Mouse (Mus musculus) forebrain, embryonic 16.5 days (tissue): ENCODE results near the gene Strbp. TPM values are rescaled to one million over a fixed set of nuclear protein-coding genes. Genes with fewer than 3 reads are reported as not detected.
A peak's percentile ranks its signal among the peaks of the same experiment; 100 is the strongest.

Experiments used
- ATAC-seq: fragments of 200-750 bp; cut with Nextera tagmentation; 2 replicates; pipeline ENCODE4 v1.8.0; 2017; ENCODE audit warnings: mild to moderate bottlenecking, moderate library complexity
- H3K27ac ChIP-seq: fragments of 300-500 bp; sonication (generic); 2 replicates; pipeline ENCODE4 v1.5.1; 2014; ENCODE audit warnings: low read length, control low read depth
- H3K27me3 ChIP-seq: fragments of 300-500 bp; sonication (generic); replicated peaks from 2 replicates; pipeline ENCODE4 v1.6.1; 2014; ENCODE audit warnings: low read length; ENCODE audit not compliant: control insufficient read depth, insufficient read depth
- H3K36me3 ChIP-seq: fragments of 300-500 bp; sonication (generic); 2 replicates; pipeline ENCODE4 v1.6.1; 2014; ENCODE audit not compliant: control insufficient read depth, insufficient read depth
- H3K4me1 ChIP-seq: fragments of 300-500 bp; sonication (generic); replicated peaks from 2 replicates; pipeline ENCODE4 v1.6.1; 2014; ENCODE audit warnings: low read length; ENCODE audit not compliant: control insufficient read depth, insufficient read depth
- H3K4me2 ChIP-seq: fragments of 300-500 bp; sonication (generic); 2 replicates; pipeline ENCODE4 v1.6.1; 2014; ENCODE audit warnings: mild to moderate bottlenecking, low read length, control low read depth
- H3K4me3 ChIP-seq: fragments of 300-500 bp; sonication (generic); replicated peaks from 2 replicates; pipeline ENCODE4 v1.5.1; 2014; ENCODE audit warnings: mild to moderate bottlenecking, low read length, control low read depth
- H3K9ac ChIP-seq: fragments of 300-500 bp; sonication (generic); replicated peaks from 2 replicates; pipeline ENCODE4 v1.6.1; 2014; ENCODE audit warnings: low read depth, low read length, control low read depth
- H3K9me3 ChIP-seq: fragments of 300-500 bp; sonication (generic); 2 replicates; pipeline ENCODE4 v1.6.1; 2016; ENCODE audit warnings: low read length; ENCODE audit not compliant: control insufficient read depth
- WGBS: fragments of 180-500 bp; shearing (Covaris S2); extraction: QIAGEN DNeasy Blood & Tissue Kit; methylation state at CpG from one replicate; pipeline ENCODE4 v1.1.7; 2014; 5-methylcytosine and 5-hydroxymethylcytosine counted together
- polyA plus RNA-seq: library from polyadenylated mRNA; unstranded; fragments of >200 nt; fragmentation: Nextera tagmentation; extraction: Ambion mirVana; gene quantifications from 2 replicates; pipeline ENCODE4 v1.2.1, GENCODE M21; 2015

Strbp gene
- polyA plus RNA-seq, 1 experiment from 2014 or later: 111 TPM

DNA sequence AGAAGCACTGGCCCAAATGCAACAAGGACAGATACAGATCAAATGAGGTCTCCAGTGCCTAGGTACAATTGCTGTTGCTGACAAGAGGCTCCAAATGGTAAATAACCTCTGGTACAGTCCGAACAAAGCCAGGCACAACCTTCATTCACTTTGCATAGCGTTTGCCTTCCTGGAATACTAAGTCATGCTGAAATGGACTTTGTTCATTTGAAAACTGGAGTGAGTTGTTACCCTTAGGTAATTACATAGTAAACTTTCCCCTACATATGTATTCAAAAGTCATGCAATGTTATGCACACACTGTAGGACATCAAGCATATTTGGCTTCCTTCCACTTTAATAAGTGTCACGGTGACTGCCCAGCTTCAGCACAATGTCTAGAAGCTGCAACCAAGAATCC, 5.2 kb upstream of the Strbp start:
- no peaks in the 10 kb centered on the region for H3K9me3 ChIP-seq
- H3K9ac ChIP-seq: no peak overlapping the region
- no peak overlapping the region for H3K4me3 ChIP-seq
- WGBS: 84% methylated on average over 3 of the region's 3 CpGs
- H3K4me1 ChIP-seq: peaks cover 6% of the 10 kb centered on the region
- no peak overlapping the region for H3K27ac ChIP-seq
- ATAC-seq: no peak
- H3K27me3 ChIP-seq: no peaks in the 10 kb centered on the region
- no peak overlapping the region for H3K4me2 ChIP-seq
- no peaks in the 10 kb centered on the region for H3K36me3 ChIP-seq

DNA sequence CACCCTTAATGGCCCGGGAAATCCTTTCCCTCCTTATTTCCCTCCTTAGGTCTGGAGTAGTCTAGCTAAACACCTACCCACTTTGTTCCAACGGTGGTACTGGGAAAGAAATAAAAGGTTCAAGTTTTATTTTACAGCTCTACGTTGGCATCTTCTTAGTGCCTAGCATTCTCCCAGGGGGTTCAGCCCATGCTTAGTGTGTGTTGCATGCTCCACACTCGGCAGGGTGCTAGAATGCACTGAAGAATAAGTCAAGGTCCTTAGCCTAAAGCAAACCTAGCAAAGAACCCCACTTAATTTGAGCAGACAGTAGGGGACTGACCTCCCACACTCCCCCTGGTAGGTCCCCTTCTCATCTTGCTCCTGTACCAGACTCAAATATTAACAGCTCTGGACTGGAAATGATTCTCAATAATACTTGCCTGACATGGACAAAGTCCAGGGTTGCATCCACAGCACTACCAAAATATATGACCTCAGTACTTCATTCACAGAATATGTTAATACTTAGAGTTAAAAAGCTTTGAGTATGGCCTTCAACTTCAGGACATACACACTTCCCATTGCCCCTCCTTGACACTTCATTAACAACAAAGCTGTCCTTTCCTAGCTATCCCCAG, 592 bp upstream of the Strbp start:
- no peaks in the 10 kb centered on the region for H3K9me3 ChIP-seq
- H3K4me2 ChIP-seq: peak overlapping the region; percentile 70
- H3K4me1 ChIP-seq: peaks cover 24% of the 10 kb centered on the region
- no peaks in the 10 kb centered on the region for H3K36me3 ChIP-seq
- peak overlapping the region; percentile 98 for H3K9ac ChIP-seq
- peak overlapping the region; percentile 98 for H3K27ac ChIP-seq
- H3K4me3 ChIP-seq: peak overlapping the region; percentile 99
- no peak for ATAC-seq
- 14% methylated on average over 4 of the region's 4 CpGs for WGBS
- H3K27me3 ChIP-seq: no peaks in the 10 kb centered on the region

- ATAC-seq: peak; percentile 65
- Histone ChIP-seq H3K27ac (peak overlapping the region; percentile 98), H3K27me3 (no peaks in the 10 kb centered on the region), H3K9me3 (no peaks in the 10 kb centered on the region), H3K36me3 (no peaks in the 10 kb centered on the region), H3K4me2 (peak overlapping the region; percentile 79), H3K4me1 (peaks cover 24% of the 10 kb centered on the region), H3K4me3 (peak overlapping the region; percentile 99), H3K9ac (peak overlapping the region; percentile 98)
- WGBS: under 1% methylated on average over 67 of the region's 70 CpGs
Observed at GRCm38 (mm10) chr2:37702301-37703172, 1.1 kb downstream of the Strbp start.

GRCm38 (mm10) chr2:37689064-37689615, 14.5 kb downstream of the Strbp start:
- WGBS: 93% methylated on average over 3 of the region's 3 CpGs
- Histone ChIP-seq H3K36me3 (no peaks in the 10 kb centered on the region), H3K9ac (no peak overlapping the region), H3K9me3 (no peaks in the 10 kb centered on the region), H3K4me1 (peaks cover 2% of the 10 kb centered on the region; the same call in 1 of the 2 replicates), H3K27ac (no peak overlapping the region), H3K4me3 (no peak overlapping the region), H3K4me2 (no peak overlapping the region), H3K27me3 (no peaks in the 10 kb centered on the region)
- no peak for ATAC-seq

DNA sequence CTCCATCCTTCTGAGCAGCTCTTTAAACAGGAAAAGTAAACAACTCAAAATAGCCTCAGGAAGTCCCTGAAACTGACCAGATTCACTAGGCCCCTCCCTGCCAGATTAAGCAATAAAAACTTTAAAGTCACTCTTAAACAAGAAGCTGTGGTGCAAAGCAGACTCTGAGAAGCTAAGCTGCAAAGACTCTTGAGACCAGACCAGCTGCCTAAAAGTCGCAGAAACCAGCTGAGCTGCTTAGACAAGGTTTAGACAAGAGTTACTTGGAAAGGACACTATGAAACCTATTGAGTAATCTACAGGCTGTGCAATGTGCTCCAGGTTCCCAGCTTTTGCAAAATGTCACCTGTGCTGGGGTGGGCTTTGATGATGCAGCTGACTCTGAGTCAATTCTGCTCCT, 16.6 kb downstream of the Strbp start:
- Histone ChIP-seq H3K4me1 (peaks cover 2% of the 10 kb centered on the region; the same call in 1 of the 2 replicates), H3K27ac (no peak overlapping the region), H3K27me3 (no peaks in the 10 kb centered on the region), H3K36me3 (no peaks in the 10 kb centered on the region), H3K4me2 (no peak overlapping the region), H3K4me3 (no peak overlapping the region), H3K9me3 (no peaks in the 10 kb centered on the region), H3K9ac (no peak overlapping the region)
- ATAC-seq: no peak
- 96% methylated on average over 1 of the region's 1 CpGs for WGBS

- WGBS: 71% methylated on average over 1 of the region's 1 CpGs
Observed at GRCm38 (mm10) chr2:37684864-37685263, 18.8 kb downstream of the Strbp start.

DNA sequence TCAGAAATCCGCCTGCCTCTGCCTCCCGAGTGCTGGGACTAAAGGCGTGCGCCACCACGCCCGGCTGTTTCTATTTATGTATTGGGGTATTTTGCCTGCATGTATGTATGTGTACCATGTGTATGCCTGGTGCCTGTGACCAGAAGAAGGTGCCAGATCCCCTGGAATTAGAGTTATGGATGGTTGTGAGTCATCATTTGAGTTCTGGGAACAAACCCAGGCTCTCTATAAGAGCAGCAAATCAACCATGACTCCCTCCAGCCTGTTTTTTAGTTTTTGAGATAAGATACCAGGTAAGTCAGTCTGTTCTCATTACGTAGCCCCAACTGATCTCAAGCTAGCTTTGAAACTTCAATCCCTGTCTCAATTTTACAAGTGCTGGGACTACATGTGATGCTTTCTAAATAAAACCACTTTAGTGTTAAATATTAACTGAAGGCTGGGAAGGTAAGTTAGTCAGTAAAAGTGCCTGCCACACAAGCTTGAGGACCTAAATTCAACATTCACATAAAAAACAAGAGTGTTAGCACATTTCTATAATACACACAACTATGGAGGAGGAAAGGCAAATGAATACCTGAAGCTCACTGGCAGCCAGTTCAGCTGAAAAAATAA, 21.4 kb downstream of the Strbp start:
- Histone ChIP-seq H3K36me3 (no peaks in the 10 kb centered on the region), H3K9me3 (no peaks in the 10 kb centered on the region), H3K27me3 (no peaks in the 10 kb centered on the region), H3K4me3 (no peak overlapping the region), H3K4me1 (peaks cover 2% of the 10 kb centered on the region; the same call in 1 of the 2 replicates), H3K9ac (no peak overlapping the region), H3K27ac (no peak overlapping the region), H3K4me2 (no peak overlapping the region)
- WGBS: 97% methylated on average over 7 of the region's 7 CpGs
- ATAC-seq: no peak

More at GRCm38 (mm10) chr2:37684864-37685263, 18.8 kb downstream of the Strbp start:
- H3K4me2 ChIP-seq: no peak overlapping the region
- no peak overlapping the region for H3K4me3 ChIP-seq
- H3K27ac ChIP-seq: no peak overlapping the region
- no peaks in the 10 kb centered on the region for H3K9me3 ChIP-seq
- no peaks in the 10 kb centered on the region for H3K27me3 ChIP-seq
- ATAC-seq: no peak
- H3K36me3 ChIP-seq: no peaks in the 10 kb centered on the region
- H3K4me1 ChIP-seq: peaks cover 2% of the 10 kb centered on the region; the same call in 1 of the 2 replicates
- H3K9ac ChIP-seq: no peak overlapping the region

DNA sequence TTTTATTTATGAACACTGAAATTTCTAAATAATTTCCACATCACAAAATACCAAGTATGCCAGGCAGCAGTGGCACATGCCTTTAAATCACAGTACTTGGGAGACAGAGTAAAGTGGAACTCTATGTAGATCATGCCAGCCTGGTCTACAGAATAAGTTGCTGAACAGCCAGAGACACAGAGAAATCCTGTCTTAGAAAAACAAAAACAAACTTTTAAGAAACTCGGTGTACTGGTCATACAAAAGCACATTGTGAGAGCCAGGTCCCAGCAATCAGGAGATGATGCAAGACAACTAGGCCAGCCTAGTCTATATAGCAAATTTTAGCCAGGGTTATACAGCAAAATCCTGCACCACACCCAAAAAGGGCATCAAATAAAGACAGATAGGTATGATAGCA, 52.6 kb downstream of the Strbp start:
- no peak overlapping the region for H3K27ac ChIP-seq
- no peak overlapping the region for H3K9ac ChIP-seq
- no peak overlapping the region for H3K4me3 ChIP-seq
- no peaks in the 10 kb centered on the region for H3K4me1 ChIP-seq
- H3K27me3 ChIP-seq: no peaks in the 10 kb centered on the region
- H3K4me2 ChIP-seq: no peak overlapping the region
- H3K9me3 ChIP-seq: no peaks in the 10 kb centered on the region
- ATAC-seq: no peak
- H3K36me3 ChIP-seq: no peaks in the 10 kb centered on the region
- 59% methylated on average over 1 of the region's 1 CpGs for WGBS

- H3K9ac ChIP-seq: no peak overlapping the region
- no peak overlapping the region for H3K4me3 ChIP-seq
- H3K9me3 ChIP-seq: no peaks in the 10 kb centered on the region
- 90% methylated on average over 2 of the region's 2 CpGs for WGBS
- H3K27me3 ChIP-seq: no peaks in the 10 kb centered on the region
- no peak overlapping the region for H3K4me2 ChIP-seq
- ATAC-seq: no peak
- H3K27ac ChIP-seq: no peak overlapping the region
- no peaks in the 10 kb centered on the region; the same call in 1 of the 2 replicates for H3K36me3 ChIP-seq
- H3K4me1 ChIP-seq: no peaks in the 10 kb centered on the region
Observed at GRCm38 (mm10) chr2:37649590-37649989, 54.1 kb downstream of the Strbp start.
